Mouse (Mus musculus) splenic B cell, adult 2 months (primary cell): ENCODE measurements at regions not wholly inside any gene's neighbourhood (a gene's known extent, or its start where the extent isn't known, plus 50 kb on each side); places are given as distances from the start of the nearest gene placed in this dataset.

Experiments
- DNase-seq: peaks from one replicate; pipeline ENCODE4 v3.0.0-alpha.2; 2011; ENCODE audit warnings: low read depth, low spot score
- H3K27me3 ChIP-seq: 2 replicates; pipeline ENCODE4 v1.6.1; 2012; ENCODE audit warnings: mild to moderate bottlenecking, low read length, moderate library complexity, mixed read lengths; ENCODE audit not compliant: control insufficient read depth, poor library complexity, insufficient read depth, severe bottlenecking
- H3K36me3 ChIP-seq: 2 replicates; pipeline ENCODE4 v1.6.1; 2012; ENCODE audit warnings: mild to moderate bottlenecking, low read length, moderate library complexity, mixed read lengths; ENCODE audit not compliant: control insufficient read depth, poor library complexity, insufficient read depth, severe bottlenecking

DNA sequence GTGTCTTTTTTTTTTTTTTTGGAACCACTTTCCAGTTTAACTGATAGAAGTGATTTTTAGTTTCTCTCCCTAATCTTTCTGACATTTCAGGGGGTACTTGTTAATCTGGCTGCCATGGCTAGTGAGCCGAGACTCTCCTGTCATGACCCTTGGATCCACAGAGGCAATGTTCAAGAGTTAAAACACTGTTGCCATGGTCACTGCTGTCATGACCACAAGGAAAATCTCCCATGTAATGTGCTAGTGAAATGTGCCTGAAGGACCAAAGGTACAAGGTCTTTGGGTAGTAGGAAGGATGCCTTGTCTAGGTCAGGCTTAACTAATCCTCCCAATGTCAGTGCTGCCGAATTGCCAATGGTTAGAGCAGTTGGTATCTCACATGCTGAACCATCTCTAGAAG lies 237.7 kb upstream of the Usp25 start:
- no peaks in the 10 kb centered on the region for H3K36me3 ChIP-seq
- DNase-seq: no peak
- H3K27me3 ChIP-seq: no peaks in the 10 kb centered on the region

GRCm38 (mm10) chr16:76774032-76774431 lies 239.5 kb upstream of the Usp25 start:
- DNase-seq: no peak
- no peaks in the 10 kb centered on the region for H3K36me3 ChIP-seq

DNA sequence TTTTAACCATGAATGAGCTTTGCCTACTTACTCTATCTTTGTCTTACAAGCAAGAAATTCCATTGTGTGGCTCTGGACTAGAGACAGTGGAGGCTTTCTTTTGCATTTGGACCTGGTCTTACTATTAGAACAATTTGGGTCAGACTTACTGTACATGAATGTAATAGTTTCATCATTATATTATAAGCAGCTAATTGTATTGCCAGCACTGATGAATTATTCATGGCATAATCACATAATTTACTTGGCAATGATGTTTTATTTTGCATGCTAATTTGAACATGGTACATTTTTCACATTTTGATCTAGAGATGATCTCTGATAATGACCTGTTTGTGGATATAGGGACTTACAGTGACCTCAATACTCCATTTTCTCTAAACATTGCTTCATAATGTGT lies 240.0 kb upstream of the Usp25 start:
- DNase-seq: no peak
- Histone ChIP-seq H3K36me3 (no peaks in the 10 kb centered on the region), H3K27me3 (no peaks in the 10 kb centered on the region)

More at GRCm38 (mm10) chr16:76774032-76774431, 239.5 kb upstream of the Usp25 start:
- no peaks in the 10 kb centered on the region for H3K27me3 ChIP-seq

DNA sequence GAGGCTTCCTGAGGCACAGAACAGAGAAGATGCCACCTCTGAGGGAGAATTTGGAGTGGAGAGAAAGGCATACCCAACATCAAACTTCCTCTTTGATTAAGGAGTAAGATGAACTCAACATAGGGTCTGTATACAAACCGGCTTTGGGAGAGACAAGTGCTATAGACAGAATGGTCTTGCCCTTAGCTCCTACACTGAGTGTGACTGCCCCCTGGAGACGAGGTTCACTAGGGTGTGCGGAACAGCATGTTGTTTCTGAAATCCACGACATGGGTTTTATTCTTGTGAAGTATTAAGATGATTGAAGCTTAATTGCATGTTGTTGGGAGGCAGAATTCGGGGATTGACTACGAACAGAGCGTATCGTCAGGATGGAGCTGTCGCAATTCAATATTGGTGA lies 244.9 kb upstream of the Usp25 start:
- DNase-seq: peak; percentile 72
- no peaks in the 10 kb centered on the region for H3K36me3 ChIP-seq
- no peaks in the 10 kb centered on the region for H3K27me3 ChIP-seq

- H3K27me3 ChIP-seq: no peaks in the 10 kb centered on the region
- H3K36me3 ChIP-seq: no peaks in the 10 kb centered on the region
- no peak for DNase-seq
Observed at GRCm38 (mm10) chr16:76766636-76767035, 246.9 kb upstream of the Usp25 start.

DNA sequence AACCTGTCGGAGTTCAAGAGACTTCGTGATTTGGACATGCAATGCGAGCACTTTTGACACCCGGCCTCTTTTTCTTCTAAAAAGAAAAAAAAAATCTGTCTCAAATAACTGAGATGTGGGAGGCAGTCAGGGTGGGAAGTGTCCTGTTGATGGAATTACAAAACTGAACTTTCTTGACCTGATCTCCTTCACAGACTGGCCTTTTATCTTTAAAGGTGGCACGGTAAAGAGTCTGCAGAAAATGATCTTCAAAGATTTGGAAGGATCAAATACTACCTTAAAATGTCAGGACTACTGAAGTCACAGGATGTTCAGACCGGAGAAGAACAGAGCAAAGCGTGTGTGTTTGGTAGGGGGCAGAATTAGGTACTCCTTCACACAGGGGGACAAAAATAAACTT lies 248.0 kb upstream of the Usp25 start:
- H3K27me3 ChIP-seq: no peaks in the 10 kb centered on the region
- DNase-seq: no peak
- no peaks in the 10 kb centered on the region for H3K36me3 ChIP-seq

GRCm38 (mm10) chr16:76764994-76765393 lies 248.5 kb upstream of the Usp25 start:
- Histone ChIP-seq H3K36me3 (no peaks in the 10 kb centered on the region), H3K27me3 (no peaks in the 10 kb centered on the region)
- no peak for DNase-seq

- no peaks in the 10 kb centered on the region for H3K36me3 ChIP-seq
- no peak for DNase-seq
Observed at GRCm38 (mm10) chr16:76762619-76763283, 250.8 kb upstream of the Usp25 start.

DNA sequence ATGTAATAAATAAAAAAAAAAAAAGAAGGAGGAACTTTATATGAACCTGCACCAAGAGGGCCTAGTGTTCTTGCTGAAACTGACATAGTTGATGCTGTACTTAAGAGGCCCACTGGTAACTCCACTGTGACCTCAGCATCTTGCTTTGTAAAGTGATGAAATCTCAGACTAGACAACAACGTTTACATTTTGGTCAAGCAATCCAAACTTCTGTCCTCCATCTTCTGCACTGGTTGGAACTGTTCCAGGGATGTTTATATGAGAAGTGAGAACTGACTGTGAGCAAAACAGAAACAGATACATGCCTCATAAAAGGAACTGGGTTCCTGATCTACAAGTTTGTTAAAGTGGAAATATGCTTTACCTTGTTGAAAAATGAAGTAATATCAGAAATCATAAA lies 251.7 kb upstream of the Usp25 start:
- Histone ChIP-seq H3K36me3 (no peaks in the 10 kb centered on the region), H3K27me3 (no peaks in the 10 kb centered on the region)
- DNase-seq: peak; percentile 10

More at GRCm38 (mm10) chr16:76762619-76763283, 250.8 kb upstream of the Usp25 start:
- no peaks in the 10 kb centered on the region for H3K27me3 ChIP-seq

DNA sequence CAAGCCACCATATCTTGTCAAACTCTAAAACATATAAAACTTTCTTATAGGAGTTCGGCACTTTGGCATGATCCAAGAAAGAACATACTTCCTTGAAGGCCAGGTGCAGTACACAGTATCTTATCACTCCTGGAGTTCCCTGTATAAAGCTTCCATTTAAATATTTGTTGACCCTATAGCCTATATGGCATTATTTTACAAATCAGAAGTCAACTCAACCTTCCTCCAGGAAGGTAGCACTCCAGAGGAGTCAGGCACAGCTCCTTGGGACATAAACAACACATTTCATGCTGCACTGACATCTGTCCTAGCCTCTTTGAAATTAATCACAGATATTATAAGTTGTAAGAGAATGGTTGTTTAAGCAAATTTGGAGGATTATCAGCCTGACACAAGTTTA lies 252.5 kb upstream of the Usp25 start:
- no peaks in the 10 kb centered on the region for H3K27me3 ChIP-seq
- H3K36me3 ChIP-seq: no peaks in the 10 kb centered on the region
- DNase-seq: no peak

- Histone ChIP-seq H3K27me3 (no peaks in the 10 kb centered on the region), H3K36me3 (no peaks in the 10 kb centered on the region)
Observed at GRCm38 (mm10) chr16:76754871-76755270, 258.6 kb upstream of the Usp25 start.

GRCm38 (mm10) chr16:76746385-76746784 lies 267.1 kb upstream of the Usp25 start:
- no peaks in the 10 kb centered on the region for H3K36me3 ChIP-seq
- no peak for DNase-seq
- H3K27me3 ChIP-seq: no peaks in the 10 kb centered on the region

More at GRCm38 (mm10) chr16:76754871-76755270, 258.6 kb upstream of the Usp25 start:
- no peak for DNase-seq

GRCm38 (mm10) chr16:76741141-76741540 lies 272.4 kb upstream of the Usp25 start:
- no peak for DNase-seq
- Histone ChIP-seq H3K36me3 (no peaks in the 10 kb centered on the region), H3K27me3 (no peaks in the 10 kb centered on the region)

DNA sequence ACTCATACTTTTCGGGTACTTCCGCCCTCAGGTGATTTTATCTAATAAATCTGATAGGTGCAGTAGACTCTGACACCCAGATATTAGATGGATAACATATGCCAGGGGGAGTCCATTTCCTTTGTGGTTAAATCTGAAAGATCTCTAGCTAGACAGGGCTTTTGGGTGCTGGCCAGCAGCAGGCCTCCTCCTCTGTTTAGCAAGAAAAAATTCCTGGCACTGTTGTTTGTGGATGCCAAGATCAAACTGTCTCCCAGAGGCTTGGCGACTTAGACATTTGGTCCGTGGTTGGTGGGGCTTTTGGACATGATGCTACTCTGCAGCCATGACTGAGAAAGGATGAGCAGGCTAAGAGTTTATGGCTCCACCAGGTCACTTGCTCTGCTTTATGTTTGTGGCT lies 287.5 kb upstream of the Usp25 start:
- no peak for DNase-seq
- no peaks in the 10 kb centered on the region for H3K27me3 ChIP-seq
- H3K36me3 ChIP-seq: no peaks in the 10 kb centered on the region

GRCm38 (mm10) chr16:76725271-76725670 lies 288.2 kb upstream of the Usp25 start:
- H3K27me3 ChIP-seq: no peaks in the 10 kb centered on the region
- no peaks in the 10 kb centered on the region for H3K36me3 ChIP-seq
- DNase-seq: no peak

DNA sequence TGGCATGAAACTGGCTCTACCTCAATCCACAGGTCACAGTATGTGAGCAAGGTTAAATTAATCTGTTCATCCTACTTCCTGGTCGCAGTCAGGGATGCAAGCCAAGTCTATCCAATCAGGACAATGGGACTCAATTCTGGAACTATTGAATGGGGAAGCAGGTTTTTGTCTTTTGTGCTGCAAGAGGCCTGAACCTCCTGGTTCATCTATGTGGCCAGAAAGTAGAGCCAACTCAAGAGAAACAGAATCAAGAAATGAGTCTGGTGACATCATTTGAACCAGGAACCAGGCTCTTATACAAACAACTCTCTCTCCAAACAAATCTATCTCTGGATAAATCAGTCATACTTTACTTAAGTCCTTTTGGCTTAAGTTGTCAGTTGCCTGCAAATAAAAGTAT lies 294.7 kb upstream of the Usp25 start:
- H3K36me3 ChIP-seq: no peaks in the 10 kb centered on the region
- H3K27me3 ChIP-seq: no peaks in the 10 kb centered on the region
- DNase-seq: no peak
